Mouse (Mus musculus): Measurements from ENCODE around the gene Zfand4. TPM values are rescaled to one million over a fixed set of nuclear protein-coding genes. Genes with fewer than 3 reads are reported as not detected.

Zfand4 gene
- total RNA-seq, 4 experiments from 2014 or later = 2.3 to 5.8 (median 2.9) TPM

DNA sequence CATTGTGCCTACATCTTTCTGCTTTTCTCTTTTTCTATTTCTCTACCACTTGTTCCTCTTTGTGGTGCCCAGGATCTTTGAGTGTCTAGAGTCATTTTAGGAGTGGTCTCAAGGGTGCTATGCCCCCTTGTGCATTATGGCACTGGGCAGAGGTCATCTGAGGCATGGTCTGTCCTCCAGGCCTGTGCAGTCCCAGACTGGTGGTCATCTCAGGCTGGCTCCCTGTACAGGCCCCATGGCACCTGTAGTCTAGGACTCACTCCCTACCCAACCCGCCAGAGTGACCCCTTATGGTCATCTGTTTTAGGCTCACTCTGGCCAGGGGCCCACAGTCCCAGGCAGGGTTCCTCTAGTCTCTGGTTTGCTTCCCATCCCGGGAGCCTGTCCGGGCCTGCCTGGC, 107.5 kb downstream of the Zfand4 start:
- DNase-seq (ENCODE audit: low spot score) = no peak

DNA sequence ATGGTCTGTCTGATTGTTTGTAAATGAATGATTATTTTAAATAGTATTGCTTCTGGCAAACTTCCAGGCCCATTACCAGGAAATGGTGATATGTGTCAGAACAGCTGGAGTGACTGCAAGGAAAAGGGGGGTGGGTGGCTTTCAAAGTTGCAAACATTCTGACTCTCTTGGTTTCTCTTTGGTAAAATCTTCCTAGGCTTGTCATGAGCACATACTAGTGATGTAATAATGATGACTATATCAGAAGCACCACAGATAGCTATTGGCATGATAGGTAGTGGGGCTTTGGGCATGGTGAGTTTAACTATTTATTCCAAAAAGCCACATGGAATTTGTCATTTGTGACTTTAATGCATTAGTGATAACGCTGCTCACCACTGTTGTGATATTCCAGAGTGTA, 110.1 kb downstream of the Zfand4 start:
- DNase-seq (ENCODE audit: low spot score) = no peak

DNA sequence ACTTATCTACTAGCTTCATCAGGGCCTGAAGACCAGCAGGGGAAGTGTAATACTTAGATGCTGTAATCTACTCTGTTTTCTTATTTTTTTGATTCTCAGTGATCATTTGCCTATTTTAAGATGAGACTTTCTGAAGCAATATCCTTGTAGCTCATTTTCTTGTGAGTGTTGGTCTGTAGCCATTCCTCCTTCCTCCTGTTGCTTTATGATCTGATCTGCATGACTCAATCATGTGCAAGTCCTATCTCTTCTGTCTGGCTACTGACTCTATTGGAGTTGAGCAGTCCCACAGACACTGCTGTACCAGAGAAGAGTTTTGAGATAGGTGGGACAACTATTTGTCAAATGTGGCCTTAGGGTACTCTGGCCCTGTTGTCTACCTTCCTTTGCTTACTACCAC, 110.6 kb downstream of the Zfand4 start:
- no peak for DNase-seq (ENCODE audit: low spot score)

GRCm38 (mm10) chr6:116378892-116379291, 114.9 kb downstream of the Zfand4 start:
- DNase-seq (ENCODE audit: low spot score) = no peak

Other genes starting within 250 kb of the Zfand4 start
- gene Tmcc1, start 70.7 kb upstream of the Zfand4 start, total RNA-seq (2022) = 10 to 100 TPM; 29.7 to 34.6 (median 31.4) TPM
- gene Washc2, start 56.2 kb upstream of the Zfand4 start, total RNA-seq (2022) = 10 to 100 TPM; 17.5 to 25.0 (median 22.9) TPM
- gene March8, start 73.8 kb downstream of the Zfand4 start, total RNA-seq (2022) = 10 to 100 TPM; 43.4 to 45.4 (median 44.6) TPM
- 10 to 100 TPM; 10.2 to 18.7 (median 14.2) TPM for gene Alox5, start 197.0 kb downstream of the Zfand4 start, total RNA-seq (2022)
- not detected for gene Olfr211, start 224.9 kb downstream of the Zfand4 start, total RNA-seq (2022)
- gene Olfr212, start 242.3 kb downstream of the Zfand4 start, total RNA-seq (2022) = not detected